Mouse (Mus musculus): ENCODE data around the gene Adamts1. TPM values are rescaled to one million over a fixed set of nuclear protein-coding genes. Genes with fewer than 3 reads are reported as not detected.

The Adamts1 gene
- polyA plus RNA-seq, 1 experiment from 2014 or later: 14.5 TPM

DNA sequence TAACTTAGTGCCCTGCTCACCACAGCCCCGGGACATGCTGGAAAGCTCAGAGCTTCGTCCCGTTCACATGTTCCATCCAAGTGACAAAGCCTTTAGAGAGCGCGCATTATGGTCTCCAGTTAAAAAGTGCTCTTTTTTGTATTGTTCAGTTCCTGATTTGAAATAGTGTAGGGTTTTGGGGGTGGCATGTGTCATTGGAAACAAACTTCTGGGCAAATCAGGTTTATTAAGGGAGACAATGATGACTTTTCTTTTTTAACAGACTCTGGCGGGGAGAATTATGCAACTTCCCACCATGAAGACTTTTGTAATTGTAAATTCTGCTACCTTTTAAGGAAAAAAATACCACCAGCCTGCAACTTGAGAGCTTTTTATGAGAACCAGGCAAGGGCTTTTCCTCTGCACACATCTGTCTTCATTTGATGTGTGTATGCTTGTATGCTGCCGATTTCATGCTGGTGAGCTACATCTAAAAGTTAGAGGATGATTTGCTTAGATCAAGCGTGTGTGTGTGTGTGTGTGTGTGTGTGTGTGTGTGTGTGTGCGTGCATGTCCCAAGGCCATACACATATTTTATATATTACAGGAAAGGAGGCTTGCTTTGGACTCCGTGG lies 40.8 kb downstream of the Adamts1 start:
- Histone ChIP-seq H3K4me1 (no peaks in the 10 kb centered on the region), H3K9me3 (replicated peaks) (no peaks in the 10 kb centered on the region), H3K4me3 (no peak overlapping the region), H3K36me3 (no peaks in the 10 kb centered on the region), H3K27me3 (replicated peaks) (no peaks in the 10 kb centered on the region), H3K9ac (no peak overlapping the region), H3K27ac (no peak overlapping the region), H3K4me2 (no peak overlapping the region)
- 75% methylated on average over 10 of the region's 10 CpGs for WGBS (ENCODE audit: insufficient replicate concordance)
- ATAC-seq: no peak

DNA sequence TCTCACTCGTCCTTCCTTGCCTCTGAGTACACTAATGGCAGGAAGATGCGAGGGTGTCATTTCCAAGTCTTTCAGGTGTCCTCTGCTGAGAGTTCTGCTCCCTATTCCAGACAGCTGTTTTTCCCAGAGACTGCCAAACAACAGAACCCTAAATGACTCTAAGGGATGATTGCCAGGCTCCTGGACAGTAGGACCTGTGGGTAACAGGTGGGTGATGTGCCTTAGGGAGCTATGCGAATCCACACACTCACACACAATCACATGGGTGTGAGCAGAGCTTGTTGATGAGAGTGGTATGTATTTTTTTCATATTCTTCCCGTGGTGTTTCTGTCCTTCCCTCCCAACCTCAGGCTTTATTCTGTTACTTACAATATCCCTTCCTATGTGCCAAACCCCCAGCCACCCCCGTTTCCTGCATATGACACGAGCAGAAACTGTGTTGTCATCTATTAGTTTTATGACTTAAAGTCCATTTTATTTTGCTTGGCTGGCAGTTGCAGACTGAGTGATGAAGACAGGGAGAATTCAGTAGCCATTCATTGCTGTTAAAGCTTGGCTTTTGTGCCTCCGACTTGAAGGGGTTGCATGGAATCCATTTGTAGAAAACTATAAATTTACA lies 41.8 kb downstream of the Adamts1 start:
- H3K9ac ChIP-seq: no peak overlapping the region
- WGBS (ENCODE audit: insufficient replicate concordance): 66% methylated on average over 7 of the region's 7 CpGs
- no peaks in the 10 kb centered on the region for H3K36me3 ChIP-seq
- no peak overlapping the region for H3K27ac ChIP-seq
- no peak overlapping the region for H3K4me3 ChIP-seq
- no peaks in the 10 kb centered on the region for H3K4me1 ChIP-seq
- no peaks in the 10 kb centered on the region for H3K9me3 ChIP-seq (replicated peaks)
- no peaks in the 10 kb centered on the region for H3K27me3 ChIP-seq (replicated peaks)
- no peak overlapping the region for H3K4me2 ChIP-seq
- ATAC-seq: no peak

- H3K27me3 ChIP-seq (replicated peaks): no peaks in the 10 kb centered on the region
- no peaks in the 10 kb centered on the region for H3K36me3 ChIP-seq
- 56% methylated on average over 14 of the region's 14 CpGs for WGBS (ENCODE audit: insufficient replicate concordance)
- H3K9me3 ChIP-seq (replicated peaks): no peaks in the 10 kb centered on the region
- no peaks in the 10 kb centered on the region for H3K4me1 ChIP-seq
- peak; percentile 13; the same call in 1 of the 2 replicates for ATAC-seq
- H3K27ac ChIP-seq: 0 out of 2 replicates have a peak overlapping the region, but pooled peaks have one; percentile 3
- H3K4me2 ChIP-seq: no peak overlapping the region
- H3K4me3 ChIP-seq: no peak overlapping the region
- no peak overlapping the region for H3K9ac ChIP-seq
Observed at GRCm38 (mm10) chr16:85756101-85756819, 46.7 kb downstream of the Adamts1 start.

DNA sequence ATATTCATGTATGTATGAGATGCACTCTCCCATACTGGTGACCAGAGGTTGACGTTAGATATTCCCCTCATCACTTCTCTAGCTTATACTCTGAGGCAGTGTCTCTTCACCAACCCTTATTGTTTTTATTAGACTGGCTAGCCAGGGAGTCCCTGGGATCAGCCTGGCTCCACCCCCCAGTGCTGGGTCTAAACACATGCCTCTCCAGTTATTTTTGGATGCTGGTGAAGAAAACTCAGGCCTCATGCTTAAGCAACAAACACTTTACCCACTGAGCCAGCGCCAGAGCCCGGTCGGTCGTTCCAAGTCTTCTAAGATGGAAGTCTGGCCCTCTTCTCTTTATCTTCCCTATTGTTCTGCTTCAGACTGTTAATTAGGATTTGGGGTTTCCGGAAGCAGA lies 53.6 kb downstream of the Adamts1 start:
- Histone ChIP-seq H3K4me3 (no peak overlapping the region), H3K36me3 (no peaks in the 10 kb centered on the region), H3K4me1 (no peaks in the 10 kb centered on the region), H3K27me3 (replicated peaks) (no peaks in the 10 kb centered on the region), H3K4me2 (no peak overlapping the region), H3K9me3 (replicated peaks) (no peaks in the 10 kb centered on the region), H3K9ac (no peak overlapping the region), H3K27ac (no peak overlapping the region)
- WGBS (ENCODE audit: insufficient replicate concordance): 72% methylated on average over 6 of the region's 6 CpGs
- ATAC-seq: no peak

GRCm38 (mm10) chr16:85747589-85748360 lies 55.1 kb downstream of the Adamts1 start:
- Histone ChIP-seq H3K9me3 (replicated peaks) (no peaks in the 10 kb centered on the region), H3K4me3 (no peak overlapping the region), H3K27me3 (replicated peaks) (no peaks in the 10 kb centered on the region), H3K4me1 (no peaks in the 10 kb centered on the region), H3K27ac (no peak overlapping the region), H3K9ac (no peak overlapping the region), H3K36me3 (no peaks in the 10 kb centered on the region), H3K4me2 (no peak overlapping the region)
- no peak for ATAC-seq
- 67% methylated on average over 16 of the region's 16 CpGs for WGBS (ENCODE audit: insufficient replicate concordance)

GRCm38 (mm10) chr16:85746386-85746785 lies 56.5 kb downstream of the Adamts1 start:
- no peaks in the 10 kb centered on the region for H3K9me3 ChIP-seq (replicated peaks)
- H3K9ac ChIP-seq: no peak overlapping the region
- no peaks in the 10 kb centered on the region for H3K4me1 ChIP-seq
- H3K4me2 ChIP-seq: no peak overlapping the region
- H3K27ac ChIP-seq: no peak overlapping the region
- 51% methylated on average over 3 of the region's 3 CpGs for WGBS (ENCODE audit: insufficient replicate concordance)
- H3K27me3 ChIP-seq (replicated peaks): no peaks in the 10 kb centered on the region
- H3K4me3 ChIP-seq: no peak overlapping the region
- H3K36me3 ChIP-seq: no peaks in the 10 kb centered on the region
- ATAC-seq: no peak

Other genes starting within 250 kb of the Adamts1 start
- 0.72 TPM in 2 replicates for gene Cyyr1, start 249.7 kb downstream of the Adamts1 start, polyA plus RNA-seq (2016; fragmentation: Nextera tagmentation; extraction: Ambion mirVana)
- 0.49 and 0.61 TPM in 2 replicates for gene Adamts5, start 98.7 kb upstream of the Adamts1 start, polyA plus RNA-seq (2016; fragmentation: Nextera tagmentation; extraction: Ambion mirVana)